Mouse (Mus musculus) right cerebral cortex, adult 2 months (tissue): ENCODE results near the gene Fbxl15.
A peak's percentile ranks its signal among the peaks of the same experiment; 100 is the strongest.

Experiments used
- DNase-seq, 2 experiments: peaks; one replicate each; pipeline ENCODE4 v3.0.0; 2021 to 2022; ENCODE audit warnings: low spot score in 2 of 2

Fbxl15 gene

DNA sequence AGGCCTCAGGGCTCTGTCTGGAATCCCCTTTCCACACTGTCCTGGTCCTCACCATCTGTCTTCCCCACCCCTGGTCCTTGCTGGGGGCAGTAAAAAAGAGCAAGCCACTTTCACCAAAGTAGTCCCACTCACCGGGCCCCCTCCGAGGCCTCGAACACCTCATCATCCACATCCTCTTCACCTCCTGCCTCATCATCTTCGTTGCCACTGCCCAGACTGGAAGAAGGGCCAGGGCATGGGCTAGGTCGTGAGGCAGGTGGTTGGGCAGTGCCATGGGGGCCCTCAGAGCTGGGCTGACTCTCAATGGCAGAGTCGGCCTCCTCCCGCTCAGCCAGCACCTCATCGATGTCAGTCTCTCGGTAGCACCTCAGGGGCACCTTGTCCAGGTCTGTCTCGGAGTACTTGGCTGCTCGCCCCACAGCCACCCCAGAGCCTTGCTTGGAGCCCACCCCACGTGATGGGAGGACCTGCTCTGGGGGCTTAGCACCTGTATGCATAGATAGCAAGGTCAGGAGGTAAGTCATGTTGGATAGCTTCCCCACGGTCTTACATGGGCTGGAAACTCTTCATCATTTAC, 4.9 kb upstream of the Fbxl15 start:
- no peak for DNase-seq

DNA sequence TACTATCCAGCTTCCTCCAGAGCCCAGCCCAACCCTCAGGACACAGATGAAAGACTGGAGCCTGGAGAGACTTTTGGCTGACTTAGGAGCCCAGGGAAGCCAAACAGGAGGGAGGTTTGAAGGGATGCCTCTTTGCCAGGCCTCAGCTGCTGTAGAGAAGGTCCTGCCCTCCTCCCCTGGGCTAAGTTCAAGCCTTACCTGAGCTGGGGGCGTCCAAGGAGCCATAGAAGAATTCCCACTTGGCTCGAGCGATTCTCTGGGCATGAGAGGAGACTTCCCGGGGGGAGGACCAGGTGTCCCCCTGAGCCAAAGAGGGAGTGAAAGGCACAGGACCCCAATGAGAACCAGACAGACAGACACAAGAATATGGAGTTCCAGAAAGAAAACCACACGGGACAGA, 4.3 kb upstream of the Fbxl15 start:
- no peak for DNase-seq

DNA sequence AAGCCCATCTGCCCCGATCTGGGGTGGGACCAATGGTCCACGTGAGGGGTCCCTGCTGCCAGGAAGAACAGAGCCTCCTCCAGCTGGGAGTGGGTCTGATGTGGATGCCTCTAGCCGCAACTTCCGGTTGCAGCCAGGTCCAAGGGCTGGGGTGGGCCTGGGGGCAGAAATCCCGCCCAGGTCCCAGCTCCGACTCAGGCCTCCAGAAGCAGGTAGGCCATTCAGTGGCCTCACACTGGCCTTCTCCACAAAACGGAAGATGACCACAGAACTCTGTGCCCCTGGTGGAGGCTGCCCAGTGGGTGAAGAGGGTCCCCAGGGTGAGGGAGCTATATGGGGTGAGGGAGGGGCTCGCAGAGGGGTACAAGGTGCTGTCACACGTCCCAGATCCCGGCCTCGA, 3.6 kb upstream of the Fbxl15 start:
- DNase-seq = no peak

DNA sequence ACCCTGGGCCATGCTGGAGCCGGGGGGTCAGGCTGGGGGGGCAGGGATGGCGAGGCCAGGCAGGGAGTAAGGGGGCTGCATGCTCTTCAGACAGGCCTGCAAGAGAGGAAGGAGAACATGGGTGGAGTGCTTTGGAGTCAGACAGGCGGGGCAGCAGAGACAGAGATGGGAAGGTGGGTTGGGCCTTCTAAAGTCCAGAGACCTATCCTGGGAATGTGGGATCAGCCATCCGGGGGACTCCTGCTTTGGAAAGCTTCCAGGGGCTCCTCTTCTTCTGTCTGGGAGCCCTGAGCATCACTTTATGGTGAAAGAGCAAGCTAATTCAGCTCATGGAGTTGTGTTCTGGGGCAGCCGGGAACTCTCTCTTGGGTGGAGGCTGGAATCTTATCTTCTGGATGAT, 3.1 kb upstream of the Fbxl15 start:
- no peak for DNase-seq

DNA sequence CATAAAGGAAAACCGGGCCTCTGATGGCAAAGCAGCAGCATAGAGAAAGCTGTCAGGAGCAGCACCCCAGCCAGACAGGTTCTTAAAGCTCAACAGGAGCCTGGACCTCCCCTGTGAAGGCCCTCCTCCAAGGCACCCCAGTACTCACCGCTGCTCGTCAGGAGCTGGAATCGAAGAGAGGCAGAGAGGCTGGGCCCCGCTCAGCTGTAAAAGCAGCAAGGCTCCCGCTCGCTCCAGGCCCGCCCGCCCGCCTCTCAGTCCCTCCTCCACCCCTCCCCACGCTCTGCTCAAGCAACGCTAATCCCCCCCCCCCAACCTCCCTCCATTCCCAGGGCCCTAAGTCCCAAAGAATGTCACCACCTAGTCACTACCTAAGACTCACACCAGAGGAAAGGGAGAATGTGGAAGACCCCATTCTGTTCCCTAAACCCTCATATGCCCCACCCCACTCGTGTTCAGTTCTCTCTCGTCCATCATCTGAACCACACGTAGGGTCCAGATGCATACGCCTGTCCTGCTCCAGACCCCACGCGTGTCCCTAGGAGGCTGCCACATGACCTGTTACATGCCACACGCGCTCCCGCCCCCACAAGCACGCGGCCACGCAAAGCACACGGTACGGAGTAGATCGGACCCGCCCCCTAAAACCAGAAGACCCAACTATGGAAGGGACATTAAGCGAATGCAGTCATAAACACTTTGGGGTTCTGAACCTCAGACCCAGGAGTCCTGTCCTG, 1.8 kb upstream of the Fbxl15 start:
- DNase-seq = no peak

DNA sequence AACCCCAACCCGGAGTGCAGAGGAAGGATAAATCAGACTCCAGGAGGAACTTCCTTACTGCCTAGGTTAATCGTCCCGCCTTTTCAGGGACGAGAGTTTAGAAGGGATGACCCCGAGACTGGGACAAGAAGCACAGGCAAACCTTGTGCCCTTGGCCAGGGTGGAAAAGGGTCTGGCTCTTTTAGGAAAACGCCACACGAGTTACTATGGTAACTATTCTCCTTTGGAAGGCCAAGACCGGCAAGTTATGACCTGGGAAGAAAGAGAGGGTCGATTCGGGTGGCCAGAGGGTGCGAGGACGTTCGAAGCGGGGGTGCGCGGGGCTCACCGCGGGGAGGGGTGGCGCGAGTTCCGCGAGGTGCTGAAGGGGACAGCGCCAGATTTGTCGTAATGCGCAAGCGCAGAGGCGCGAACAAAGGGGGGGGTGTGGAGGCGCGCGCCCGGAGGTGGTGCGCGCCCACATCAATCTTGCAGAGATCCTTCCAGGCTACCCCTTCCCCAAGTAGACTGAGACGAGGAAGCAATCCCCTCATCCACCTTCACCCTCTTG, 1.2 kb upstream of the Fbxl15 start, which contains the start of gene Psd:
Gene Psd, minus strand, starts transcription at position 401 of the 550 bp plus-strand sequence.
- peak in 1 of 2 experiments; percentile 71 for DNase-seq

DNA sequence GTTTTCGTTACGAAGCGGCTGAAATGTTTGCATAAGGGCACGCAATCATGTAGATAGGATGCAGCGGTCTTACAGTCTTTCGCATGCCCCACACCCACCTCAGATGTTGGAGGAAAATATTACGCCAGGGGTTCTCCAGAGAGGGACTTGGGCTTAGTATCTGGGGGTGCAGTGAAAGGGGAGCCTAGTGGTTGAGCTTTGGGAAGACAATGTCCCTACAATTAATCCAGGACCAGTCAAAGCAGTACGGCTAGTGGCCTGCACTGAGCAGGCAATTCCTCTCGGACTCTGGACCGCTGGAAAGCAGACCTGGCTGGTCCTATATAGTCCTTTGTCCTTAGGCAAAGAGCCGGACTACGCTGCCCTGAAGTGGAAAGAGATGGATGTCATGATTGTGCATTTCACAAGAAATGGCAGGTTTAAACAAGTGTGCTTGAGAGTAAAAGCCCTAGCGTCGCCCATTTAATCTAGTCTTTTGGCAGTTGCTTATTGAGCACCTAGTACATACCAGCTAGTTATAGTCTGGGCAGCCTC, 386 bp upstream of the Fbxl15 start:
- no peak for DNase-seq

DNA sequence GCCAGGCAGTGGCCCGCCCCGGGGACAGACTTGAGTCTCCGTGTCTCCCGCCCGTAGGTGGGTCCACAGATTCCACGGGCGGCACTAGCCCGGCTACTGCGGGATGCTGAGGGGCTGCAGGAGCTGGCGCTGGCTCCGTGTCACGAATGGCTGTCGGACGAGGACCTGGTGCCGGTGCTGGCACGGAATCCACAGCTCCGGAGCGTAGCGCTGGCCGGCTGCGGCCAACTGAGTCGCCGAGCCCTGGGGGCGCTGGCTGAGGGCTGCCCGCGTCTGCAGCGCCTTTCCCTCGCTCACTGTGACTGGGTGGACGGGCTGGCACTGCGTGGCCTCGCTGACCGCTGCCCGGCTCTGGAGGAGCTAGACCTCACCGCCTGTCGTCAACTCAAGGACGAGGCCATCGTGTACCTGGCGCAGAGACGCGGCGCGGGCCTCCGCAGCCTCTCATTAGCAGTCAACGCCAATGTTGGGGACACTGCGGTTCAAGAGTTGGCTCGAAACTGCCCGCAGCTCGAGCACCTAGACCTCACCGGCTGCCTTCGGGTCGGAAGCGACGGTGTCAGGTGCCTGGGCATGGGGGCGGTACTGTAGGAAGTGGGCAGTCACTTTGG, 1.2 kb downstream of the Fbxl15 start:
- DNase-seq = no peak

DNA sequence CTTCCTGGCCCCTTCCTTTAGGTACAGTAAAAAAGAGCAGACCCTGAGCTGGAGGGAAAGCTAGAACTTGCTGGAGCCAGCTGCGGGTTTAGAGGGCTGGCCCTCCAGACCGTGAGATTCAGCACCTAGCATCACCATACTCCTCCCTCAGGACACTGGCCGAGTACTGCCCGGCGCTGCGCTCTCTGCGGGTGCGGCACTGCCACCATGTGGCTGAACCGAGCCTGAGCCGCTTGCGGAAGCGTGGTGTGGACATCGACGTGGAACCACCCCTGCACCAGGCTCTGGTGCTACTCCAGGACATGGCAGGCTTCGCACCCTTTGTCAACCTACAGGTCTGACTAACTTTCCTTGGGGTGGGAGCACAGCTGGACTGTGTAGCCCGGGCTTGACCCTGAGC, 2.0 kb downstream of the Fbxl15 start:
- peak; percentile 81 to 84 for DNase-seq

DNA sequence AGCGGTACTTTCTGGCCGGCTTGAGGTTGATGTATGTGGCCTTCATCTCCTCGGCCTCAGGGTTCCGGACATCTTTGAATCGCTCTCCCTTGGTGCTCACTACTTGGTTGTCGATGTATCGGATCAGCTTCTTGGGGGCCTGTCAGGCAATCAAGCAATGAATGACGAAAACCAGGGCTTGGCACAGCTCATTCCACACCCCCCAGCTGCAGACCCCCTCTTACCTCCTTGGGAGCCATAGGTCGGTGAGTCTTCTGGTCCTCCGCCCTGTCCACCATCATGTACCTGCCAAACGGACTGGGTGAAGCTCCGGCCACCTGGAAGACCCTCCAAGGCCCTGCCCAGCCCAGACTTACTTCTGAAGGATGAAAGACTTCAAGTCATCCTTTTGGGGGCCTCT, 2.7 kb downstream of the Fbxl15 start:
- no peak for DNase-seq

DNA sequence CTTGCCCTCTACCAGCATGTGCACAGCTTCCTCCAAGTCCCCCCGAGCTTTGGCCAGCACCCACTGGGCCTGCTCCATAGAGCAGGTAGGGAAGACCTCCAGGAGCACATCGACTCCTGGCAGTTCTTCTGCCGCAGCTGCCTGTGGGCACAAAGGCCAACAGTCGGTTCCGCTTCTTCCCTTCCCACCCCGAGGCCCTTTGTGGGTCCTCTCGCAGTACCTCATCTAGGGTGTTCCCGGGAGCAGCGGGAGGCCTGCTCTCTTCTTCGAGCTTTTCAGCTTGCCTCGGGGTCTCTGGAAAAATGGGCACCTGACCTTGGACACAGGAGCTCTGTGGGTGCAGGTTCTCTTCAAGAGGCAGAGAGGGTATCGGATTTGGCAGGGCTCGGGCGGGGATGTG, 3.3 kb downstream of the Fbxl15 start:
- no peak for DNase-seq

DNA sequence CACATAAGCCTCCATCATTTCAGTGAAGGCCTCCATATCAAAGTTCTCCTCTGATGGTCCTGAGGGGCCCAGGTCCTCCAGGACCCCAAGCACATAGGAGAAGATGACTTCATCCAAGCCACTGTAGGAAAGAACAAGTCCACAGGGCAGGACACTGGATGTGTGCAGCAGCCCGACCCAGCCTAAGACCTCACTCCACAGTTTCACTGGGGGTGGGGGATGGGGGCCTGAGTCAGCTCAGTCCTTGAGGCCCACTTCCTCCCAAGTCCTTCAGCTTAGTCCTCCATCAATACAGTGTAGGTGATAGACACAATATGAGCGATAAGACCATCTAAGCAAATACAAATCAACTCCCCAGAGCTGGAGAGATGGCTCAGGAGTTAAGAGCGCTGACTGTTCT, 4.0 kb downstream of the Fbxl15 start:
- no peak for DNase-seq

DNA sequence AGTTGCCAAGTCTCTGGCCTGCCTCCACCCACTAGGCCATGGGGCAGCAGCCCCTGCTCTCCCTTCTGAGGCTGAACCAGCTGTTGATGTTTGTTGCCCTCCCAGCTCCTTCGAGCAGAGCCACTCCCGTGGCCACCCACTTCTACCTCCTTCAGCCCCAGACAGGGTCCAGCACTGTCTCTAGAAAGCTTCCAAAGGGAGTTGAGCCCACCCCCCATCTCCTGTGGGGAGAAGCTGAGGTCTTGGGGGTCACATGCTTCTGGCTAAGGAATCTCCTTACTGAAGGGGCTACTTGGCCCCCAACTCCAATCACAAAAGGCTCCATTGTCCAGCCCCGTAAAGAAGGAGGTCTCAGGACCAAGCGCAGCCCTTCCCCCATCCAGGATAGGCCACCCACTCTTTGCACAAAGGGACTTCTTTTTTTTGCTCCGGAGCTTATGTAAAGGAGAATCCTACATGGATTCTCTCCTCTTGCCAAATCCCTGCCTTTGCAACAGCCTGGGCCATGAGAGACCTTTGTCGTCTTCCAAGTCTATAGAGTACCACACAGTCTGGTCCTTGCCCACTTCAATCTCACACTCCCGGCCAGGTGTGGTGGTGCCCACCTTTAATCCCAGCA, 4.8 kb downstream of the Fbxl15 start:
- no peak for DNase-seq

DNA sequence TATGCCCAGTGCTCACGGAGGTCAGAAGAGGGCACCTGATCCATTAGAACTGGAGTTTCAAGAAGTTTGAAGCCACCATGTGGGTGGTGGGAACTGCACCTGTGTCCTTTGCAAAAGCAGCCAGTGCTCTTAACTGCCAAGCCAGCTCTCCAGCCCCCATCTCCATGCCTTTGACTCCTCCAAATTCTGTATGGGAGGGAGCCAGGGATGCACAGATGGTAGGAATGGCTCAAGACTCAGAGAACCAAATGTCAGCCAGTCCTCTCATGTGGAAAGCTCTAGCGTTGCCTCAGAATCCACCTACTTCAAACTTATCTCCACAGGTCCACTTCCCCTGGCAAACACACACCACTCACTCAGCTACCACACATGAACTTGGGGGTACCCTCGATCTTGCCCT, 5.9 kb downstream of the Fbxl15 start:
- DNase-seq = no peak

DNA sequence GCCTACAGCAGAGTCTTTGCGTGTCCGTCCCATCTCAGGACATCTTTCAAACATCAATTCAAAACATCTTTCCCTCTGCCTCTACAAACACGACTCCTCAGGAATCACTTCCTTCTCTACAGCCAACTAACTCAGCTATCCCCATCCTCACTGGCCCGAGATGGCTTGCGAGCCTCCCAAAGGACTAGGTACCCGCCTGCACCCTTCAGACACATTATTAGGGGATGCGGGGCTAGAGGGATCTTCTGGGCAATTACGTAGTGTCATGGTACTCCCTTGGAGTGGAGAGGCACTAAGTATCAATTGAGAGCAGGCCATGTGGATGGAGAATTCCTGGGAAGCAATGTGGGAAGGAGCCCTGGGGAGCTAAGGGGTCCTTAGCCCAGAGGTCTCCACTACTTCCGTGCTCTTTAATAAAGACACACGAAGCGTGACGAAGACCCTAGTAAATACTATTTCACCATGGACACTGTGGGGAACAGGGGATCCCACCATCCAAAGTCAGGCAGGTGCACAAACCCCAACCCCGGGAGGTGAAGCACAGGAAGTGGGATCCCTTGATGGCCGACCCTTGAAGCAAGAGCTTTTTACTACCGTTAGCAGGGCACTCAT, 9.8 kb downstream of the Fbxl15 start:
- DNase-seq = no peak

DNA sequence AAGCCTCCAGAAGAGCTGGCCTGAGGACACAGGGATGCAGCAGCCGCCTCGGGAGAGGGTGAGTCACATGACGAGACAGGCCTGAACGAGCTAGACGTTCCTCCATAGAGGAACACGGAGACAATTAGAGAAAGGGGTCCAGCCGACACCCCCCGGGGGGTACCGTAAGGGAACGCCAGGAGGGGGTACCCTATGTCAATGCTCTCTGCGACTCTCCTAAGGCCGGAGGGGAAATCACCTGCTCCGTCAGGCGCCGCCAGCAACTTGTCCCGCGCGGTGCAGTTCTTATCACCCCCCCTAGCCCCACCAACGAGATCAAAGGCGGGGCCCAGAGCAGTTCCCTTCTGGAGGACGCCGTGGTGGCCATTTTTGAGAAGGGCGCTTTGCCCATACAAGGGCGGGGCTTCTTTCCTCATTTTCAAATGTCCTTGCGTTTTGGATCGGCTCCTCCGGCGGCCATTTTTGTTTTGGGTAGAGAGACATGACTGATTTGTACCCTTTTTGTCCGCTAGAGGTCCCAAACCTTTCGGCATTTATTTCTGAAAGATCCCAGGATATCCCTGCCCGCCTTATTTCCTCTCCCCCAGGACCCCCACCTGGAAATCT, 10.4 kb downstream of the Fbxl15 start, which contains the start of gene Cuedc2:
Gene Cuedc2, minus strand, starts transcription at position 372 of the 606 bp plus-strand sequence.
- DNase-seq = peak; percentile 100

DNA sequence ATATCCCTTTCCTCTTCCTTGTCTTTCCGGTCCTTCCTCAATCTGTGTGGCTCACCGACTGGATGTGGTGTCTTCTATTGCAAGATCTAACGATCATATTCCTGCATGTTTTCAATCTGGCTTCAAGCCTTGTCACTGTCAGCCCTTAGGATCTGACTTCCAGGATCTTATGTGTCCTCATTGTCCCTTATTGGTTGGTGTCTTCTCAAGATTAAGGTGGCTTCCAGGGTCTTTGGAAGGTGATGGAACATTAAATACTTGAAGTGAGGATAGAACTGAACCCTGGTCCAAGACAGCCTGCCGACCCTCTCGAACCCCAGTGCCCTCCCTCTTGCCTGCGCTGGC, 10.9 kb downstream of the Fbxl15 start:
- no peak for DNase-seq

DNA sequence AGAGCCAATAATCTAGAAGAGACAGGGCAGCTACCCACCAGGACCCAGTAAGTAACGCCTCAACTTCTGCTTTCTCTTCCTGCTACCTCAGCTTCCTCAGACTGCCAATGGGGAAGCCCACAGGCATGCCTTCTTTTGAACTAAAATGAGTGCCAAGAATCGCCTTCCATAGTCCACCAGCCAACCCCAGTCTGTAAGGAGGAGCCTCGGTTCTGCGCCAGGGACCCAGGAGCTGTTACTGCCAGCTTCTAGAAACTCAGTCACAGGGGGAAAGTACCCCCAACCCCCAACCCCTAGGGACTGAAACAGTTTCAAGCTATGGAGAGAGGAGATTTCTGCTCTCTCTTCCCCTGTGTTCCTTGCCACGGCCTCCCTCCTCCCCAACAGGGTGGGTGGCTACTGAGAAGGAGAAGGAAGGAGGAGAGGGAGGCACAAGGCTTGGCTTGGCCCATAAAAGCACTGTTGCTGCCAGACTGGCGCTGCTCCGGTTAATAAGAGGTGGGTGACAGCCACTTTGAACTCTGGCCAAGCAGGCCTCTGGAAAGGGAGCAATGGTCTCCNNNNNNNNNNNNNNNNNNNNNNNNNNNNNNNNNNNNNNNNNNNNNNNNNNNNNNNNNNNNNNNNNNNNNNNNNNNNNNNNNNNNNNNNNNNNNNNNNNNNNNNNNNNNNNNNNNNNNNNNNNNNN, 11.4 kb downstream of the Fbxl15 start:
- DNase-seq = no peak

DNA sequence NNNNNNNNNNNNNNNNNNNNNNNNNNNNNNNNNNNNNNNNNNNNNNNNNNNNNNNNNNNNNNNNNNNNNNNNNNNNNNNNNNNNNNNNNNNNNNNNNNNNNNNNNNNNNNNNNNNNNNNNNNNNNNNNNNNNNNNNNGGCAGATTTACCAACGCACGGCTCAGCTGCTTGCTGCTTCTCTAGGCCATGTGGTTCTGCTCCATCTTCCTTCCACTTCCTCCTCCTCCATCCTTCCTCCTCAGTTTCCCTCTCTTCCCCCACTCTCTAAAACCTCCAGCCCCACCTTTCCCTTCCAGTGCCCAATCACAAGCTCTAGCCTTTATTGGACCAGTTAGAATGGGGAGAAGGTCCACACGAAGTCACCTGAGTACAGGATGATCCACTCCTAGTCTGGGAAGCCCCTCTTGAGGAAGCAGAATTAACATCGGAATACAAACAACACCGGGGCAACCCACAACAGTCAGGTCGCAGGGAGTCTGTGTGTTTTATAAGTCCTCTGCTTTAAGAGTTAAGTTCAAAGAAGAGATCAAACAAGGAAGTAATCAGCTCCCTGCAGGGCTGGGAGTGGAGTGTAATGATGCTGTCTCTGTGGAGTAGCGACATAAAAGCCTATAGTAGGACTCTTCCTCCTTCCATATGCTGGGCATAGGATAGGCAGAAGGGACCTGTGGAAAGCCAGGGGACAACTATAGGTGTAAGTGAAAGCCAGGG, 16.9 kb downstream of the Fbxl15 start:
- DNase-seq = no peak

DNA sequence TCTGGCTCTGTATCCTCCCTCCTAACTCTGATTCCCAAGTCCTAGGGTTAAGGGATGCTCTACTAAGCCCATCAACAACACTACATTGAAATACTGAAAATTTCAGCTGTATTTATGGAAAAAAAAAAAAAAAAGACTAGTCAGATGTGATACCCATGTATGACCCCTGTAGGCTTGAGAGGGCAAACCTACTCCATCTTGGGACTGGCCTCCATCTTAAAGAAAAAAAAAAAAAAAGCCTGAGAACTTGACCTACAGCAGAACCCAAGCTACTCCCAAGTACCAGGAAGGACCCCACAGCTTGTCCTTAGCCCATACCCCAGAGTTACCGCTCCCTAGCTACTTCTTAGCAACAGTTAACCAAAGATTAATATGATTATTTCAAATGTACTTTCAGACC, 19.2 kb downstream of the Fbxl15 start:
- no peak for DNase-seq
